Mouse (Mus musculus) limb, embryonic 10.5 days (tissue): ENCODE results near the gene Krt71. TPM values are rescaled to one million over a fixed set of nuclear protein-coding genes. Genes with fewer than 3 reads are reported as not detected.

ENCODE experiments used
- DNase-seq: peaks from one replicate; pipeline ENCODE4 v3.0.0-alpha.2; 2017; ENCODE audit warnings: low spot score
- H3K27ac ChIP-seq: fragments of 300-500 bp; sonication (generic); 2 replicates; pipeline ENCODE4 v1.5.1; 2016; ENCODE audit warnings: mild to moderate bottlenecking
- H3K27me3 ChIP-seq: fragments of 300-500 bp; sonication (generic); 2 replicates; pipeline ENCODE4 v1.6.1; 2016; ENCODE audit warnings: low read depth, mild to moderate bottlenecking; ENCODE audit not compliant: poor library complexity, severe bottlenecking
- H3K36me3 ChIP-seq: fragments of 300-500 bp; sonication (generic); 2 replicates; pipeline ENCODE4 v1.6.1; 2016; ENCODE audit warnings: mild to moderate bottlenecking, moderate library complexity
- H3K4me1 ChIP-seq: fragments of 300-500 bp; sonication (generic); 2 replicates; pipeline ENCODE4 v1.6.1; 2016
- H3K4me3 ChIP-seq: fragments of 300-500 bp; sonication (generic); 2 replicates; pipeline ENCODE4 v1.5.1; 2016; ENCODE audit warnings: mild to moderate bottlenecking, moderate library complexity
- H3K9me3 ChIP-seq: fragments of 300-500 bp; sonication (generic); replicated peaks from 2 replicates; pipeline ENCODE4 v1.6.1; 2016; ENCODE audit warnings: mild to moderate bottlenecking
- WGBS: fragments of 180-500 bp; shearing (Covaris S2); methylation state at CpG from one replicate; pipeline ENCODE4 v1.1.7; 2016; 5-methylcytosine and 5-hydroxymethylcytosine counted together
- polyA plus RNA-seq: library from polyadenylated mRNA; unstranded; fragments of >200 nt; fragmentation: Nextera tagmentation; extraction: Ambion mirVana; gene quantifications from 2 replicates; pipeline ENCODE4 v1.2.1, GENCODE M21; 2016

Krt71 gene
- polyA plus RNA-seq: not detected in 2 replicates

GRCm38 (mm10) chr15:101742711-101743110 is at the start of gene Krt71:
Krt71 (minus strand) TSS chr15:101743109.
- DNase-seq: no peak
- Histone ChIP-seq H3K4me3 (no peak within 1 kb of the TSS), H3K27me3 (peaks cover 18% of the 10 kb centered on the region), H3K36me3 (no peaks in the 10 kb centered on the region), H3K27ac (no peak within 1 kb of the TSS), H3K9me3 (no peaks in the 10 kb centered on the region), H3K4me1 (no peaks in the 10 kb centered on the region)
- WGBS: 54% methylated on average over 14 of the region's 14 CpGs

- Histone ChIP-seq H3K4me3 (no peak overlapping the region), H3K4me1 (no peaks in the 10 kb centered on the region), H3K9me3 (no peaks in the 10 kb centered on the region), H3K27me3 (no peaks in the 10 kb centered on the region), H3K36me3 (no peaks in the 10 kb centered on the region), H3K27ac (no peak overlapping the region)
- 23% methylated on average over 3 of the region's 3 CpGs for WGBS
- no peak for DNase-seq
Measured at GRCm38 (mm10) chr15:101790867-101791266, 48.0 kb upstream of the Krt71 start.

GRCm38 (mm10) chr15:101786360-101786759 is 43.5 kb upstream of the Krt71 start, which contains the start of gene Krt72:
Krt72 (minus strand) TSS chr15:101786460.
- H3K4me3 ChIP-seq: no peak within 1 kb of the TSS
- no peaks in the 10 kb centered on the region for H3K9me3 ChIP-seq
- H3K36me3 ChIP-seq: no peaks in the 10 kb centered on the region
- no peaks in the 10 kb centered on the region for H3K4me1 ChIP-seq
- WGBS: 88% methylated on average over 18 of the region's 18 CpGs
- no peak within 1 kb of the TSS for H3K27ac ChIP-seq
- H3K27me3 ChIP-seq: no peaks in the 10 kb centered on the region
- DNase-seq: no peak

GRCm38 (mm10) chr15:101773420-101773819 is 30.5 kb upstream of the Krt71 start:
- 86% methylated on average over 10 of the region's 10 CpGs for WGBS
- no peaks in the 10 kb centered on the region for H3K36me3 ChIP-seq
- no peaks in the 10 kb centered on the region for H3K27me3 ChIP-seq
- peaks cover 3% of the 10 kb centered on the region; the same call in 1 of the 2 replicates for H3K4me1 ChIP-seq
- no peak overlapping the region for H3K4me3 ChIP-seq
- no peaks in the 10 kb centered on the region for H3K9me3 ChIP-seq
- H3K27ac ChIP-seq: no peak overlapping the region
- DNase-seq: no peak

- peak; percentile 92 for DNase-seq
- H3K27ac ChIP-seq: no peak overlapping the region; the same call in 1 of the 2 replicates
- no peaks in the 10 kb centered on the region for H3K9me3 ChIP-seq
- peaks cover 3% of the 10 kb centered on the region; the same call in 1 of the 2 replicates for H3K4me1 ChIP-seq
- H3K27me3 ChIP-seq: no peaks in the 10 kb centered on the region
- H3K4me3 ChIP-seq: no peak overlapping the region
- WGBS: 8% methylated on average over 5 of the region's 5 CpGs
- H3K36me3 ChIP-seq: no peaks in the 10 kb centered on the region
Measured at GRCm38 (mm10) chr15:101772711-101773081, 29.8 kb upstream of the Krt71 start.

- H3K27ac ChIP-seq: no peak overlapping the region; the same call in 1 of the 2 replicates
- no peak for DNase-seq
- WGBS: 71% methylated on average over 5 of the region's 5 CpGs
Measured at GRCm38 (mm10) chr15:101772080-101772710, 29.3 kb upstream of the Krt71 start.

GRCm38 (mm10) chr15:101770226-101770625 is 27.3 kb upstream of the Krt71 start:
- Histone ChIP-seq H3K27me3 (no peaks in the 10 kb centered on the region), H3K36me3 (no peaks in the 10 kb centered on the region), H3K27ac (no peak overlapping the region), H3K9me3 (no peaks in the 10 kb centered on the region), H3K4me1 (peaks cover 3% of the 10 kb centered on the region; the same call in 1 of the 2 replicates), H3K4me3 (no peak overlapping the region)
- no peak for DNase-seq
- 47% methylated on average over 8 of the region's 8 CpGs for WGBS

More at GRCm38 (mm10) chr15:101772080-101772710, 29.3 kb upstream of the Krt71 start:
- H3K4me1 ChIP-seq: peaks cover 3% of the 10 kb centered on the region; the same call in 1 of the 2 replicates
- no peaks in the 10 kb centered on the region for H3K36me3 ChIP-seq
- H3K9me3 ChIP-seq: no peaks in the 10 kb centered on the region
- H3K4me3 ChIP-seq: no peak overlapping the region
- no peaks in the 10 kb centered on the region for H3K27me3 ChIP-seq

- Histone ChIP-seq H3K27me3 (peaks cover 8% of the 10 kb centered on the region), H3K36me3 (no peaks in the 10 kb centered on the region), H3K4me3 (no peak overlapping the region), H3K27ac (no peak overlapping the region), H3K4me1 (no peaks in the 10 kb centered on the region), H3K9me3 (no peaks in the 10 kb centered on the region)
- 87% methylated on average over 7 of the region's 7 CpGs for WGBS
- DNase-seq: no peak
Measured at GRCm38 (mm10) chr15:101737786-101738185, 5.1 kb downstream of the Krt71 start.

- H3K9me3 ChIP-seq: no peaks in the 10 kb centered on the region
- no peaks in the 10 kb centered on the region for H3K4me1 ChIP-seq
- H3K27ac ChIP-seq: no peak overlapping the region
- no peak for DNase-seq
- no peaks in the 10 kb centered on the region for H3K27me3 ChIP-seq
- H3K4me3 ChIP-seq: no peak overlapping the region
- no peaks in the 10 kb centered on the region for H3K36me3 ChIP-seq
Measured at GRCm38 (mm10) chr15:101730653-101731052, 12.3 kb downstream of the Krt71 start.

- no peak overlapping the region for H3K27ac ChIP-seq
- H3K27me3 ChIP-seq: no peaks in the 10 kb centered on the region
- WGBS: 59% methylated on average over 5 of the region's 5 CpGs
- DNase-seq: no peak
- H3K36me3 ChIP-seq: no peaks in the 10 kb centered on the region
- H3K4me3 ChIP-seq: no peak overlapping the region
- no peaks in the 10 kb centered on the region for H3K9me3 ChIP-seq
- no peaks in the 10 kb centered on the region for H3K4me1 ChIP-seq
Measured at GRCm38 (mm10) chr15:101724686-101725085, 18.2 kb downstream of the Krt71 start.

GRCm38 (mm10) chr15:101715831-101716230 is 27.1 kb downstream of the Krt71 start:
- no peaks in the 10 kb centered on the region for H3K36me3 ChIP-seq
- WGBS: 81% methylated on average over 3 of the region's 3 CpGs
- no peaks in the 10 kb centered on the region for H3K9me3 ChIP-seq
- no peak for DNase-seq
- peaks cover 8% of the 10 kb centered on the region for H3K4me1 ChIP-seq
- H3K4me3 ChIP-seq: no peak overlapping the region
- no peaks in the 10 kb centered on the region for H3K27me3 ChIP-seq
- H3K27ac ChIP-seq: no peak overlapping the region

GRCm38 (mm10) chr15:101714356-101714755 is 28.6 kb downstream of the Krt71 start:
- no peaks in the 10 kb centered on the region for H3K36me3 ChIP-seq
- WGBS: 79% methylated on average over 5 of the region's 5 CpGs
- no peak for DNase-seq
- no peaks in the 10 kb centered on the region for H3K27me3 ChIP-seq
- H3K27ac ChIP-seq: no peak overlapping the region
- H3K4me3 ChIP-seq: no peak overlapping the region
- H3K9me3 ChIP-seq: no peaks in the 10 kb centered on the region
- H3K4me1 ChIP-seq: peaks cover 8% of the 10 kb centered on the region

- Histone ChIP-seq H3K4me3 (no peak overlapping the region), H3K27me3 (no peaks in the 10 kb centered on the region), H3K36me3 (no peaks in the 10 kb centered on the region), H3K4me1 (peaks cover 8% of the 10 kb centered on the region), H3K27ac (no peak overlapping the region; the same call in 1 of the 2 replicates), H3K9me3 (no peaks in the 10 kb centered on the region)
- DNase-seq: no peak
- WGBS: 83% methylated on average over 8 of the region's 8 CpGs
Measured at GRCm38 (mm10) chr15:101713731-101714130, 29.2 kb downstream of the Krt71 start.
